Mouse (Mus musculus) layer of hippocampus, adult 8-10 months (tissue): ENCODE measurements around the gene Slc16a5. TPM values are rescaled to one million over a fixed set of nuclear protein-coding genes. Genes with fewer than 3 reads are reported as not detected.
"Not testable (repeated sequence)": the region's sequence is repeated elsewhere in the genome, so short reads cannot be mapped to it uniquely, and the experiment has no call there.

ENCODE experiments used
- DNase-seq, 2 experiments: peaks; one replicate each; pipeline ENCODE4 v3.0.0; 2022; ENCODE audit warnings: low spot score in 2 of 2
- total RNA-seq, 4 experiments: library from RNA; stranded (reverse); gene quantifications; 2 replicates each; pipeline ENCODE4 v1.2.4; 2022

Gene Slc16a5
- total RNA-seq, 4 experiments from 2014 or later, result 0.21 TPM; not detected in 3

- DNase-seq, result no peak
These were observed 14.9 kb upstream of the Slc16a5 start for GRCm38 (mm10) chr11:115447321-115447885.

GRCm38 (mm10) chr11:115448075-115448474, 14.2 kb upstream of the Slc16a5 start:
- no peak for DNase-seq

- no peak for DNase-seq
These were observed 13.3 kb upstream of the Slc16a5 start for GRCm38 (mm10) chr11:115448998-115449397.

GRCm38 (mm10) chr11:115450176-115450575, 12.1 kb upstream of the Slc16a5 start:
- no peak for DNase-seq

GRCm38 (mm10) chr11:115451781-115452241, 10.5 kb upstream of the Slc16a5 start:
- no peak for DNase-seq

- no peak for DNase-seq
These were observed 9.9 kb upstream of the Slc16a5 start for GRCm38 (mm10) chr11:115452281-115452860.

GRCm38 (mm10) chr11:115453306-115453705, 9.0 kb upstream of the Slc16a5 start:
- DNase-seq, result no peak

- not testable (repeated sequence) for DNase-seq
These were observed 7.5 kb upstream of the Slc16a5 start for GRCm38 (mm10) chr11:115454822-115455221.

- no peak for DNase-seq
These were observed 6.7 kb upstream of the Slc16a5 start for GRCm38 (mm10) chr11:115455619-115456018.

- no peak for DNase-seq
These were observed 6.1 kb upstream of the Slc16a5 start for GRCm38 (mm10) chr11:115456182-115456581.

GRCm38 (mm10) chr11:115457405-115457804, 4.9 kb upstream of the Slc16a5 start:
- DNase-seq, result no peak

GRCm38 (mm10) chr11:115460976-115461375, 1.3 kb upstream of the Slc16a5 start:
- DNase-seq, result no peak

GRCm38 (mm10) chr11:115461846-115462242, 430 bp upstream of the Slc16a5 start:
- DNase-seq, result no peak

GRCm38 (mm10) chr11:115463397-115463796, 1.1 kb downstream of the Slc16a5 start:
- DNase-seq, result no peak

- DNase-seq, result no peak
These were observed 2.6 kb downstream of the Slc16a5 start for GRCm38 (mm10) chr11:115464851-115465250.

GRCm38 (mm10) chr11:115467217-115467618, 4.9 kb downstream of the Slc16a5 start:
- DNase-seq, result no peak

GRCm38 (mm10) chr11:115472183-115472582, 9.9 kb downstream of the Slc16a5 start:
- no peak for DNase-seq

- DNase-seq, result peak; percentile 95 to 99
These were observed 11.5 kb downstream of the Slc16a5 start for GRCm38 (mm10) chr11:115473626-115474275.

GRCm38 (mm10) chr11:115475025-115475757, 12.9 kb downstream of the Slc16a5 start, which contains the start of gene Armc7:
TSS of gene Armc7 (plus strand) at chr11:115475667.
- peak; percentile 92 for DNase-seq

- no peak for DNase-seq
These were observed 13.5 kb downstream of the Slc16a5 start for GRCm38 (mm10) chr11:115475758-115476237.

- DNase-seq, result not testable (repeated sequence)
These were observed 14.4 kb downstream of the Slc16a5 start for GRCm38 (mm10) chr11:115476630-115477029.

- not testable (repeated sequence) for DNase-seq
These were observed 15.1 kb downstream of the Slc16a5 start for GRCm38 (mm10) chr11:115477388-115477787.
